Mouse (Mus musculus) kidney, adult 2 months (tissue): ENCODE measurements at regions not wholly inside any gene's neighbourhood (a gene's known extent, or its start where the extent isn't known, plus 50 kb on each side); places are given as distances from the start of the nearest gene placed in this dataset.

Experiments
- CTCF ChIP-seq: fragments of 200-500 bp; conservative IDR thresholded peaks from 2 replicates; pipeline ENCODE4 v1.5.1; 2011; ENCODE audit warnings: low read depth, mild to moderate bottlenecking, control low read depth, low read length, moderate library complexity, mixed read lengths; ENCODE audit not compliant: insufficient read depth, insufficient read length
- POLR2A ChIP-seq: fragments of 200-500 bp; IDR thresholded peaks from one replicate; pipeline ENCODE4 v1.6.1; 2011; ENCODE audit warnings: low read depth, low read length, control low read depth

GRCm38 (mm10) chr15:64618471-64618870 is 199.0 kb upstream of the Gm21798 start:
- TF ChIP-seq POLR2A, result no peak
- TF ChIP-seq CTCF, result no peak
